Mouse (Mus musculus) kidney, adult 2 months (tissue): Measurements from ENCODE around the gene Usp2. TPM values are rescaled to one million over a fixed set of nuclear protein-coding genes. Genes with fewer than 3 reads are reported as not detected.

ENCODE experiments used
- DNase-seq: peaks from one replicate; pipeline ENCODE4 v3.0.0; 2021
- H3K27ac ChIP-seq: fragments of 200-500 bp; 2 replicates; pipeline ENCODE4 v1.5.1; 2012; ENCODE audit warnings: low read depth, low read length, control low read depth, inconsistent platforms; ENCODE audit not compliant: insufficient read depth
- H3K27me3 ChIP-seq: fragments of 200-500 bp; replicated peaks from 2 replicates; pipeline ENCODE4 v1.6.1; 2012; ENCODE audit warnings: mild to moderate bottlenecking, moderate library complexity, low read length, inconsistent platforms; ENCODE audit not compliant: control insufficient read depth, insufficient read depth
- H3K36me3 ChIP-seq: fragments of 200-500 bp; 2 replicates; pipeline ENCODE4 v1.6.1; 2012; ENCODE audit warnings: mild to moderate bottlenecking, moderate library complexity, low read length, inconsistent platforms; ENCODE audit not compliant: control insufficient read depth, insufficient read depth
- H3K4me1 ChIP-seq: fragments of 200-500 bp; 2 replicates; pipeline ENCODE4 v1.6.1; 2011; ENCODE audit warnings: low read length; ENCODE audit not compliant: control insufficient read depth, insufficient read depth
- H3K4me3 ChIP-seq: fragments of 200-500 bp; 2 replicates; pipeline ENCODE4 v1.5.1; 2011; ENCODE audit warnings: mild to moderate bottlenecking, low read depth, low read length, control low read depth; ENCODE audit not compliant: insufficient read depth
- CTCF ChIP-seq: fragments of 200-500 bp; conservative IDR thresholded peaks from 2 replicates; pipeline ENCODE4 v1.5.1; 2011; ENCODE audit warnings: low read depth, mild to moderate bottlenecking, control low read depth, low read length, moderate library complexity, mixed read lengths; ENCODE audit not compliant: insufficient read depth, insufficient read length
- POLR2A ChIP-seq: fragments of 200-500 bp; IDR thresholded peaks from one replicate; pipeline ENCODE4 v1.6.1; 2011; ENCODE audit warnings: low read depth, low read length, control low read depth
- WGBS: fragments of 180-500 bp; shearing (Covaris S2); methylation state at CpG from one replicate; pipeline ENCODE4 v1.1.7; 2018; 5-methylcytosine and 5-hydroxymethylcytosine counted together
- polyA plus RNA-seq: library from polyadenylated mRNA; depleted of rRNA; stranded (reverse); fragments of >200 nt; gene quantifications from 2 replicates; pipeline ENCODE4 v1.2.3, GENCODE M21; 2012

The Usp2 gene
- polyA plus RNA-seq, 1 experiment: 55.5 TPM

- no peak for TF ChIP-seq CTCF
- TF ChIP-seq POLR2A: no peak
- Histone ChIP-seq H3K4me1 (no peaks in the 10 kb centered on the region), H3K4me3 (no peak overlapping the region), H3K27me3 (no peaks in the 10 kb centered on the region), H3K27ac (no peak overlapping the region), H3K36me3 (no peaks in the 10 kb centered on the region)
- no peak for DNase-seq
- 92% methylated on average over 5 of the region's 5 CpGs for WGBS
Measured at GRCm38 (mm10) chr9:44031079-44031478, 35.7 kb upstream of the Usp2 start.

GRCm38 (mm10) chr9:44031946-44032345 is 34.9 kb upstream of the Usp2 start:
- H3K27ac ChIP-seq: no peak overlapping the region
- no peaks in the 10 kb centered on the region for H3K27me3 ChIP-seq

GRCm38 (mm10) chr9:44033317-44033716 is 33.5 kb upstream of the Usp2 start:
- H3K27ac ChIP-seq: no peak overlapping the region
- DNase-seq: no peak
- no peak overlapping the region for H3K4me3 ChIP-seq
- H3K27me3 ChIP-seq: no peaks in the 10 kb centered on the region
- H3K36me3 ChIP-seq: no peaks in the 10 kb centered on the region
- no peaks in the 10 kb centered on the region for H3K4me1 ChIP-seq
- TF ChIP-seq CTCF: no peak
- no peak for TF ChIP-seq POLR2A
- 95% methylated on average over 5 of the region's 5 CpGs for WGBS

More at GRCm38 (mm10) chr9:44031946-44032345, 34.9 kb upstream of the Usp2 start:
- Histone ChIP-seq H3K4me1 (no peaks in the 10 kb centered on the region), H3K36me3 (no peaks in the 10 kb centered on the region), H3K4me3 (no peak overlapping the region)
- TF ChIP-seq CTCF: no peak
- TF ChIP-seq POLR2A: no peak
- no peak for DNase-seq
- 79% methylated on average over 4 of the region's 4 CpGs for WGBS

GRCm38 (mm10) chr9:44033957-44034727 is 32.7 kb upstream of the Usp2 start:
- 59% methylated on average over 13 of the region's 13 CpGs for WGBS
- H3K4me3 ChIP-seq: no peak overlapping the region
- no peaks in the 10 kb centered on the region for H3K27me3 ChIP-seq
- TF ChIP-seq CTCF (no peak), POLR2A (no peak)
- no peaks in the 10 kb centered on the region for H3K4me1 ChIP-seq
- H3K36me3 ChIP-seq: no peaks in the 10 kb centered on the region
- H3K27ac ChIP-seq: no peak overlapping the region
- DNase-seq: no peak

- Histone ChIP-seq H3K4me1 (no peaks in the 10 kb centered on the region), H3K4me3 (no peak overlapping the region), H3K36me3 (no peaks in the 10 kb centered on the region), H3K27me3 (no peaks in the 10 kb centered on the region), H3K27ac (no peak overlapping the region)
- no peak for TF ChIP-seq CTCF
- no peak for TF ChIP-seq POLR2A
- WGBS: 96% methylated on average over 5 of the region's 5 CpGs
- no peak for DNase-seq
Measured at GRCm38 (mm10) chr9:44037106-44037505, 29.7 kb upstream of the Usp2 start.

GRCm38 (mm10) chr9:44041511-44042395 is 25.1 kb upstream of the Usp2 start:
- TF ChIP-seq POLR2A (no peak), CTCF (no peak)
- 86% methylated on average over 7 of the region's 7 CpGs for WGBS

GRCm38 (mm10) chr9:44042396-44042680 is 24.5 kb upstream of the Usp2 start:
- WGBS: 84% methylated on average over 1 of the region's 1 CpGs
- no peak for DNase-seq
- TF ChIP-seq CTCF (no peak), POLR2A (no peak)
- Histone ChIP-seq H3K27me3 (no peaks in the 10 kb centered on the region), H3K4me3 (no peak overlapping the region), H3K36me3 (no peaks in the 10 kb centered on the region), H3K27ac (no peak overlapping the region), H3K4me1 (no peaks in the 10 kb centered on the region)

More at GRCm38 (mm10) chr9:44041511-44042395, 25.1 kb upstream of the Usp2 start:
- Histone ChIP-seq H3K4me3 (no peak overlapping the region), H3K4me1 (no peaks in the 10 kb centered on the region), H3K27me3 (no peaks in the 10 kb centered on the region), H3K27ac (no peak overlapping the region), H3K36me3 (no peaks in the 10 kb centered on the region)
- no peak for DNase-seq
